Mouse (Mus musculus) yolk sac, embryonic 10.5 days (tissue): ENCODE measurements around the gene Vash1.

Experiments
- DNase-seq: peaks from one replicate; pipeline ENCODE4 v3.0.0-alpha.2; 2017; ENCODE audit warnings: low spot score

Vash1 gene

DNA sequence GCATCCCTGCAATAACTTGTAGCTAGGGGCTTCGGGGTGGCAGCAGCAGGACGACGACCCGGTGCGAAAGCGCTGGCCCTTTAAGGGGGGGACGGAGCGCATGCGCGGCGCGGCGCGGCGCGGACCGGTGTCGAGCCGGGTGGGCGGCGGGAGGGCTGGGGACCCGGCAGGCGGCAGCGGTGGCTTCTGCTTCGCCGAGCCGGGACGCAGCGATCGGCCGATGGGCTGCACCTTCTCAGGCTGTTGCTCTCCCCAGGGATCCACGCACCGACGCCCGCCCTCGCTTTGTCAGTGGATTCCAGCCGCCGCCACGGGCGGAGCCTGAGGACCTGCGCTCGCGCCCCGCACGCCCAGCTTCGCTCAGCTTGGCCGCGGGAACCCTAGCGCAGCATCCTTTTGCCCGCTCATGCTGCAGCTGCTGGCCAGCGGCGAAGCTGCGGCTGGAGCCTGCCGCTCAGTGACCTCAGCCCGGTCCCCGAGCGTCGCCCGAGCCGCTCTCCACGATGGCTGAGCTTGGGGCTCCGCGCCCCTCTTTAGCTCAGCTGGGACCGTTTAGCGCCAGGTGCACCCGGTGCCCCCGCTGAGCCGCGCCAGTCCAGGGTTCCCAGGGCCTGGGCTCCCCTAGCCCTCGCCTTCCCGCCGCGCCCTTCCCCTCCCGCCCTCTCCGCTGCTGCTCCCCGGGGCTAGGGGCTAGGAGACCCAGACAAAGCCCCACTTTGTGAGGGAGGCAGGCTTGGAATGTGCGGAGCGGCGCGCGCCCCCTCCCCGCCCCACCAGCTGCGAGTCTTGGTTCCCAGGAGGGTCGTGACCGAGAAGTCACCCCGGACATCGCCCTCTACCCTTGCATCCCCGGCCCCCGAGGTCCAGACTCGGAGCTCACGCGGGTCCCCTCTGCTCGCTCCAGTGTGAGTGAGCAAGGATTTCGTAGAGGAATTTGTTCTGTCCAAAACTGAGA is at the start of gene Vash1:
Gene Vash1, plus strand, starts transcription at position 110 of the 955 bp plus-strand sequence.
- DNase-seq = peak; percentile 66

DNA sequence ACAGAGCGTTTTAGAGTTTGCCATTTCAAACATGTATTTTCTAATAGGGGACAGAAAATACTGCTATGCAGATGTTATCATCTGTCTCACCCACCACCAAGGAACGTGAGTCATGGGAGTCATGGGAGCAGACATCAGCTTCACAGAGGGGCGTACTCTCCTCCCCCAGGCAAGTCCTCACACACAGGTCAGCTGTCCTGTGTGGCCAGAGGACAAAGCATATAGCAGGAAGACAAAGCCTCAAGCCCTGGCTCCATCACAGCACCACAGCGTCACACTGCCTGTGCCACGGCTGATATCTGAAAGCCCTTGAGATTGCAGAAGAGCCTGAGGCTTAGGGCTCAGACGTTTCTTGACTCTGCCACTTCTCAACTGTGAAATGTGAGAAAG is 49.7 kb upstream of the Vash1 start:
- no peak for DNase-seq

DNA sequence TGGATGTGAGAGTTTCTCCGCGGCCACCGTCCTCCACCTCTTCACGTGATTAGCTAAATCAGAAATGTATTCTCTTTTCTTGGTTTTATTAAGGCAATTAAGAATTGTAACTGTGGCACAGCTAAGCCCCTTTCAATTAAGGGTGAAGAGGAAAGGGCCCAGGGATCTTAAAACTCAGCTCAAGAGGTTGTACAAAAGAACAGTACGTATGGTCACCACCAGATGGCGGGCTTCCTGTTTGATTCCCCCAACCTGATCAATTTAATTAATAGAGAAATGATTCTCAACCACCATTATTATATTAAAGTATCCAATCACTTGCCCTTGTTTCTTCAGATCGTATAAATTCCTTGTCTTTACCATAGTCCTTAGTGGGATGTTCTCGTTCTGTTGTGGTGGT is 36.7 kb upstream of the Vash1 start:
- no peak for DNase-seq

DNA sequence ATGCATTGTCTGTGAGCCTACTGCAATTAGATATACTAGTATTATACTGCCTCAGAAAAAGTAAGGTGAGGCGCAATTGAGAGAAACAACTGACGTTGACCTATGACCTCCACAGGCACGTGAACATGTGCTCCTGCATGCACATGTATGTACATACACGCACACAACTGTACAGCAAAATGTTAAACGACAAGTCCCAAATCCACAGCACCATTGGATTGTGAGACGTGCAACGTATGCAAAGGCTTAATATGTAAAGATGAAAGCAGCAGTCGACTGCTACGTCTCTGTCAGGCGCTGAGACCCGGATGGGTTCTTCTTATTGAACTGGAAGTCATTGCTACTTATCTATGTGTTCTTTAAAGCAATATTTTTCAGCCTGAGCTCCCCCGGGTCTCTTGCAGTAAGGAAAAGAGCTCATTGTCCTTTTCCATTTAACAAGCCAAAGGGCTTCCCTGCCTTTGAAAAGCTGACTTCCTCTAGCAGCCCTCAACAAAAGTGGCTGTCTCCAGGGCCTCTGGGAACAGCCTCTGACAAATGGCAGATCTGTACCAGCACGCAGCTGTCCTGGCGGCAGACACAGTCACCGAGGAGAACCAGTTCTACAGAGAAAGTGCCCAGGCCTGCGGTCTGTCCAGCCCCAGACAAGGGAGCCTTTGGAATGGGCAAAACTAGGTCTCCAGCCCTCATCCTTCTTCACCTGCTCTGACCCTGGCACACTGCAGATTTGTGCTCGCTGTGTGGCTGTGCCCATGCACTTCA is 33.8 kb upstream of the Vash1 start:
- no peak for DNase-seq

DNA sequence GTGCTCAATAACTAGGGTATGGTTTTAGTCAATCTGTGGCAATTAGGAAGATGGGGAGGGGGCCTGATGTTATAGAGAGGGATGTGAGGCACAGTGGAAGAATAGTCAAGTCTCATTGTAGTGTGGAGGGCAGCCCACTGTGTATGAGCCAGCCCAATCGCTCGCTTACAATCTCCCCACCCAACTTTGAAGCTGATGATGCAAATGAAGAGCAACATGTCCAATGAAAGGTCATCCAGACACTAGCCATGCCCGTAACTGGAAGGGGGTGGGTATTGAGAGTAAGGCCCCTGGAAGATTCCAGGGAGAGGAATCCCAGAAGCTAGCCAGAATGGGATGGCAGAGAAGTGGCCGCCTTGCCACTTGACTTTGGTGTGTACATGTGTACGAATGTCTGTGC is 33.0 kb upstream of the Vash1 start:
- no peak for DNase-seq

DNA sequence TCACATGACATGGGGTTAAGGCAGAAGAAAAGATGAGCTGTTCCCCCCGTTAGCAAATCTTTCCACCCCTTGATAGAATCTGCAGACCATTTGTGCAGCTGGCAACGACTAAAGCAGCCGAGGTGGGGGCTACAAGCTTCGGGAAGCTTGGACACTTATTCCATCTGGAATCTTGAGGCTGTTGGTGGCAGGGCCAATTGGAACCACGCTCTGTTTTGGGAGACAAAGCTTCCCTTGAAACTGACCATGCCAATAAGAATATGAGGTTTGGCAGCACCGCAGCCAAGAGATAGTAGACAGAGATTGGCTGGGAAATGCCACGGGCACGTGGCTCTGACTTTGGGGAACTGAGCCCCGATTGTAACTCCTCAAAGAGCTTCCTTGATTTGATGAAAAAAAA is 31.7 kb upstream of the Vash1 start:
- DNase-seq = no peak

DNA sequence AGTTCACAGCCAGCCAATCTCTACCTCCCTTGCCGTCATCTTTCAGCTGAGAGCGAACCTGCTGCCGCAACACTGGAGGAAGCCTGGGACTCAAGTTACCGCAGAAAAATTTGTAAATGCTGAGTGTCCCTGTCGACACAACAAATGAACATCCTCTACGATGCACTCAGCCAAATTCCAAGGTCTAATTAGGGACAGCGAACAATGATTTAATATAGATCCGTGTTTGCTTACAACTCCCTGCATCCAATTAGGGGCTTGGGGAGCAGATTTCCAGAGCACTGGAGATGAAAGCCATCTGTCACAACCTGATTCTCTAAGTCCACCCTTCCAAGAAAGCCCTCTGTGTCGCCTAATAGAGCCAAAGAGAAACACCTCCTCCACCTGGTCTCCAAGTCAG is 31.2 kb upstream of the Vash1 start:
- no peak for DNase-seq

DNA sequence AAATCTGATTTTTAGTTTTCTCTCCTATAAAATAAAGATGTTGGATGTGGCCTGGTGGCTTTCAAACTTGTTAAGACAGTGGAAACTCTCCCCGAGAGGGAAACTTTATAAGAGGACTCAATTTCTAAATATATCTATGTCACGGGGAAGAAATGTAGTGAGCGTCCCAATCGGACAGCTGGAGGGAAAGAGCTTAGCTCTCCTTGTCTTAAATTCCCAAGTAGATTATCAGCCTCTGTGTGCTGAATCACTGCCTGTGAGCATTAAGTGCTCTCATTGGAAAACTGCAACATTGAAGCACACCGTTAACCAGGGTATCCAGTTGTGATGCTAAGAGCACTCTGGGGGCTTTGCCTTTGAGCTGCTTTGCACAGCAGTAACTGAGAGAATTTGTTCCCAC is 30.8 kb upstream of the Vash1 start:
- no peak for DNase-seq

DNA sequence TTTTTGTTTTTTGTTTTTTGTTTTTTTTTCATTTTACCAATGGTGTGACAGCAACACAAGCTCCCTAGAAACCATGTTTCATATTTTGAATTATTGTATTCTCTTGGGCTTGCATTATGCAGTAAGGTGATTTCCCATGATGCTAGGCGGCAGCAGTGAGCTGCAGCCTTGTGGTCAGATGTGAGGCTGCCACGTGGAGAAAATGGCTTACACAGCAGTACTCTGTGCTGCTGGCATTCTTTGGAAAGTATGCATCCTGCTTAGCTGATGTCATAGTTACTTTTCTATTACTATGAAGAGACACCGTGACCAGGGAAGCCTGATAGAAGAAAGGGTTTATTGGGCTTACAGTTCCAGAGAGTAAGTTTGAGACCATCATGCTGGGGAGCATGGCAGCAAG is 30.0 kb upstream of the Vash1 start:
- no peak for DNase-seq

DNA sequence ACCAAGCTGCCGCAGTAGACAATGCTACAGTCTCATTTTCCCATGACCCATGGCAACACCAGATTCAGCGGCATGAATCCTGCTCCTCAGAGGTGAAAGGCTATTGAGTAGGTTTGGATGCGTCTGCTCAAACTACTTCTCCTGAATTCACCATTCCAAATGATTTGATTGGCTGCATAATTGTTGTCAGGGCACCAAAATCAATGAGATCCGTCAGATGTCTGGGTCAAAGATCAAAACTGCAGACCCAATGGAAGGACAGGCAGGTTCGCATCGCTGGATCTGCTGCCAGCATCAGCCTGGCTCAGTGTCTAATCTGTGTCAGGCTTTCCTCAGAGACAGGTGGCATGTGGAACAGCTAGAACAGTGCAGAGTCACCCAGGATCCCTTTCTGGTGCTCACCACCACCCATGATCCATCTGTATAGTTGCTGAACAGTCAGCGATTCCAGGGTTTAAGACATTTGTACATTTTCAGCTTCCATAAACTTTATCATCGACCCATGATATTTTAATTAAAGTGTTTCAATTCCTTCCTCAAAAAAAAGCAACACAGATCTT is 27.1 kb upstream of the Vash1 start:
- DNase-seq = no peak

DNA sequence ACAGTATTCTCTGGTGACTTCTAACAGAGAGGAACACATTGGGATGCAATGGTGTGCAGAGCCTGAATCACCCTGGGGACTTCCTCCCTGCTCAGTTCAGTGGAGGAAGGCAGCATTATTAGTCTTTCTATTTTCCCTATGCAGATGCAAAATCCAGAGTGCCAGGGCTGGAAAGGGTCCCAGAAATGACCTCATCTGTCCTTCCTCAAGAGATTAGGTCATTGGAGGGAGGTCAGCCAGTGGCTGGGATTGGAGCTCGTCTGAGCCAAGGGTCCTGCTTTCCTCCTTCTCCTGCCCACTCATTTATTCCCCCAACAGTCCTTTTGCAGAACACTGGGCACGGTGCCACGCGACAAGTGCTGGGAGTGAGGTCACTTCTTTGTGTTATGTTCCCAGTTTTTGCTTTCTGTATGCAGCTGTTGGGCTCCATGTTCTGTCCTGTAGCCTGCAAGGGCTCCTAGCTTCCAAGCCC is 25.9 kb upstream of the Vash1 start:
- DNase-seq = no peak

DNA sequence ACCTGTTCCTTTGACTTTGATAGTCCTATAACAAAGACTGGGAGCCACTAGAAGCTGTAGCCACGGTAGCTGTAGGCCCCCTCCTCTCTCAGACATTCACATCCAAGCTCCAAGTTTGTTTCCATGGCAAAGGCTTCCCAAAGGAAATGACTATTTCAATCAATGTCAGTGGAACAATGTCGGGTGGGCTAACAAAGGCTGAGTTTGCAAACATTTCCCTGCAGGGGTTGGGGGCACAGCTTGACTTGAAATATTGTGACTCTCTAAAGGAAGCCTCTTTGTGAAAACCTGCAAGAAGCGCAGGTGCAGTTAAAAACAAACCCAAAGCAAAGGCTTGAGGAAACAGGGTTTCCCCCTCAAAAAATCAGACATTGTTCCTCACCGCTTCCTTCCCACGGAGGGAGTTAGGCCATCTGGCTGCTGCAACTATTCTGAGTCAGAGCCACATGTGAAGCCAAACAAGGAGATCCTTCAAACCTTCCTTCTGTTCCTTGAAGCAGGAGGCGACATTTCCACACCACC is 19.0 kb upstream of the Vash1 start:
- DNase-seq = peak; percentile 9

DNA sequence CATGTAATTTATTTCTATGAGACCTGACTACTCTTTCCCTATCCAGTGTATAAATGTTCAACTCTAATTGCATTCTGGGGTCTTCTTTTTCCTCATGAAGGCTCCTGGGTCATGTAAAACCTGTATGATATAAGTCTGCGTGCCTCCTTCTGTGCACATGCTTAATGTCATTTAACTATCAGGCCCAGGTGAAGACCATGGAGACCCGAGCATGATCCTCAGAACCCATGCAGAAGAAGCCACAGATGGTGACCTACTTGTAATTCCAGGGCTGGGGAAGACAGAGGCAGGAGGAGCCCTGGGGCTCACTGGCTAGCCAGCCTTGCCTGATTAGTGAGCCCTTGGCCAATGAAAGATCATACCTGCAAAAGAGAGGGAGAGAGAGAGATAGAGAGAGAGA is 18.0 kb upstream of the Vash1 start:
- DNase-seq = no peak

DNA sequence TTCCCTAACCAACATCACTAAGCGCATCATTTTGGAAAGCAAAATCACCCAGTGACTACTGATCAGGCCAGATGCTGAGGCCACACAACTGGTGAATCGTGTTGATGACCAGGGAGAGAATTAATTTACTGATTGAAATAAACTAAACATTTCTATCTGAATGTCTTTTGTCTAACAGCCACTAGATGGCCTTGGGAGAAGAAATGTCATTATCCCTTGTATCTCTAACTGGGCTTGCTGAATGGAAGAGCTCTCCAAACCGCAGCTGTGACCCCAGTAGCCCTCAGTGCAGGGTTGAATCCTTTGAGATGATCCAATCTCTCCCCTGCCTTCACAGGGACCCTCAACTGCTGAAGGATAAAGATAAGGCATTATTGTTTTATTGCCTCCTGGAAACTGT is 12.8 kb upstream of the Vash1 start:
- no peak for DNase-seq

DNA sequence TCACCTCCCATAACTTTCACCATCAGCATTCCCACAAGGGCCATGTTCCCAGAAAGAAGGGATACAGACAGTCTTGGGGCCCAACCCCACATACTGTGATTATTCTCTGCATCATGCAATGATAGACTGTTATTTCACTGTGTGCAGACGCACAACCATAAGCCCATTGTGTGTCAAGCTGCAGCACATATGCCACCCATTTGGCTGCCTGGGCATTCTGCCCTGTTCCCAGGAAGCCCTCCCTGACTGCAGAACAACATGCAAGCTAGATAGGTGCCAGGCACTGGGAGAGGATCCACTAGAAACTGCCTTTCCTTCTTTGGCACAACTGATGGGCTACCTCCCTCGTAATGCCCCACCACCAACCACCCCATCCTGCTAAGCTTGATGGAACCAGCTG is 10.1 kb upstream of the Vash1 start:
- no peak for DNase-seq

DNA sequence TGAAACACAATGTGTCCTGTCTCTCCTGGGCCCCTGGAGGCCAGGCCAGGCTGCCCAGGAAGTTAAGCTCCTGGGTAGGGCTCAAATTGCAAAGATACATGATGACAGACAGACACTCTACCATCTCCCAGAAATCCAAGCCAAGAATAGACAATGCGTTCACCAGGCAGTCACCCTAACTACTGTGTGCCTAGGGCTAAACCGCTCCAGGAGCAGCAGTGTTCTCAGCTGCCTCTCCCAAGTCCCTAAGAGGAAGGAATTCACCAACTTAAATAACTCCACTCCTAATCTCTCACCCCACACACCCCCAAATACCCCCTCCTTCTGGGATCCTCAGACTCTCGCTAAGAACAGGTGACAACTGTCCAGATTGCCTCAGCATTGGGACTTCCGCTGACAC is 6.4 kb upstream of the Vash1 start:
- DNase-seq = no peak

DNA sequence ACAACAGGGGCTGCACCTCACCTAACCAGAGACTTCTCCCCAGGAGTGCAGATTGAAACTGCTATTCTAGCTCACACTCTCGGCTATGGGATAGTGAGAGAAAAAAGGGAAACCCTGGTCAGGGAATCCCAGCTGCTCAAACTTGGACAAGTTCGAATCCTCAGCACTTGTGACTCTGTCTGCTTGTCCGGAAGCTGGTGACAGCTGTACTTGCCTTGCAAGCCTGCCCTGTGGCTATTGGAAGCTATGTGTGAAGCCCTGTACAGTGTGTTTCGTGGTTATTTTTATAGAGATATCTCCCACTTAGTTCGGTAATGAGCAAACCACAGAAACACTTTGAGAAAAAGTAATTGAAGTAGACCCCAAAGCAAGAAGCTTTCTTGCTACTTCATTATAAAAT is 6.0 kb upstream of the Vash1 start:
- DNase-seq = no peak

DNA sequence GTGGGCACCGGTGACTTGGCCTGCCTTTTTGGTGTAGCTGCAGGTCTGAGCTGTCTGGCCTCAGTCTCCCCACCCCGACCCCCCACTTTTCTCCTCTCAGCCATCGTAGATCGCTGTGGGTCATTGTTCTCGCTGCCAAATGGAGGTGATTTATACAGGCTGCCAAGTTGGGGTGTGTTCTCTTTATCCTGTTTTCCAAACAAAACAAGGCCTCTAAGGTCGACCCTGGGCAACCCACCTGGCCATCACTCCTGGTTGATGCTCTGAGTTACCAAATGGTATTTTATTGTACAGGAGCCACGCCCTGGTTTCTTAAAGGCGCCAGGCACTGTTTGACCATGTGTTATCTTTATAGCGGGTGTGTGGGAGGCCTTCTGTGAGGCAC is 1.0 kb downstream of the Vash1 start:
- no peak for DNase-seq

DNA sequence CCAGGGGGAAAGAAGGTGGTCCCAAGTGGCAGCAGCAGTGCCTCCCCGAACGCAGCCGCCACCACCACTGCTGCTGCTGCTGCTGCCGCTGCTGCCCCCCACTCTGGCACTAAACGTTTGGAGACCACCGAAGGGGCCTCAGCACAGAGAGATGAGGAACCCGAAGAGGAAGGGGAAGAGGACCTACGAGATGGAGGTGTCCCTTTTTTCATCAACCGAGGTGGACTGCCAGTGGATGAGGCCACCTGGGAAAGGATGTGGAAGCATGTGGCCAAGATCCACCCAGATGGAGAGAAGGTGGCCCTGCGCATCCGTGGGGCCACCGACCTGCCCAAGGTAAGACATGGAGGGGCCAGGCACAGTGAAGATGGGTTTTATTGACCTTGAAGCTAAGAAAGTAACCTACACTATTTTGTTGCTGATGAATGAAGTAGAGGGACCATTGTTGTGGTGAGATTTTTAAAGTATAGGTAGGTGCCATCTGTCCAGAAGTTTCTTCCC is 1.5 kb downstream of the Vash1 start:
- no peak for DNase-seq

DNA sequence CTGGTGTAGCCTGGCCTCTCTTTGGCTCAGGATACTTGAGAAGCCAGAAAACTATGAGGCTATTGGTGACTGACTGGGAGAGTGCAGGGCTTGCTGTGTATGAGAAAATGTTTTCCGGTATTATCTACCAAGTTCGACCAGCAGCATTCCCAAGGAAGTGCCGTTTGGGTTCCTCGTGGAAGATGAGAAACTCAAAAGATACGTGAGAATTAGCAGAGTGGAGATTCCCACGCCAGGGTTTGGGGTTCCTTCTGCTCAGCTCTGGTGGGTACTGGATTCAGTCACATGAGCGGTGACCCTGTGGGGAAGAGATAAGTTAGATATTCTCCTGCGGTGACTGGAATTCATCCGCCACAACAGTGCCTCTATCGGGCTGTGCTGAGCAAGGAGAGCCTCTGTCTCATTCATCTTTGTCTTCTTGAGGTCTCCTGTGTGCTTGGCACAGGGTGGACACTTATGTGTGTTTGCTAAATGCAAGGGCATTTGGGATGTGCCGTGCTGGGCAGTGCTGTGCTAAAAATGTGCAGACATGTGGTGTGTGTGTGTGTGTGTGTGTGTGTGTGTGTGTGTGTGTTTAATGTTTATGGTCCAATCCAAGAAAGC is 2.2 kb downstream of the Vash1 start:
- no peak for DNase-seq

DNA sequence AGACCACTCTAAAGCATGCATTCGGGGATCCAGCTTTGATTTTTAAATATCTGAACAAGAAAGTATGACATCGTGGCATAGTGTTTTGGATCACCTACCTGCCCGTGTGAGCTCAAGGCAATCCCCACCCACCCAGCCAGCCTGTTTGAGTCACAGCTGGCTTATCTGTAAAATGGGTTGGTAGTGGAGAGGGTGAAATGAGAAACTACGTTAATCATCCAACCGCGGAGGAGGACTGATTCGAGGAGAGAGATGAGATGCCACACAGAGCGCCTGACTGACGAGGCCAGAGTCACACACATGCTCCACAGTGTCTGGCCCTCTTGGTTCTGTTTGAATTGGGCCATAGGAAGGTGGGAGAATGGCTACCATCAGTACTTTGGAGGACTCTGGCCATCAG is 3.1 kb downstream of the Vash1 start:
- no peak for DNase-seq

DNA sequence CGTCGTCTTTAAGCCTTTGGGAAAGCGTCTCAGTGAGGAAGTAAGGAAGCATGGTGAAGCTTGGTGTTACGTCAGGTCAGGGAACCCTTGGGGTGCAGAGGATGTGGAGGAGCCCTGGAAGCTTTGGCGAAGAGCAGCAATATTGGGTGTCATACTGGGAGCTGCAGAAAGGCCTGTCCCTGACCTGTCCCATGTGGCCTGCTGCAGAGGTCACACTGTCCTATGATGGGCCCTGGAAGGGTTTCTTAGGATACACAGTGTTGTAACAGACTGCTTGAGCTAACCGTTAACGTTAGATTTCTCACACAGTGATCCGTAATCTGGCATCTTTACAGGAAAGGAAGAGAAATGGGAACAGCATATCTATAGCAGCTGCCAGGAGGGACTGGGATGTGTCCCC is 3.7 kb downstream of the Vash1 start:
- no peak for DNase-seq
